Mouse (Mus musculus) ovary, adult 10 weeks (tissue): ENCODE results near the gene Ube2q1. TPM values are rescaled to one million over a fixed set of nuclear protein-coding genes. Genes with fewer than 3 reads are reported as not detected.

ENCODE experiments used
- polyA plus RNA-seq: library from polyadenylated mRNA; stranded (reverse); fragments of 350-450 nt; fragmentation: Illumina TruSeq; extraction: RNeasy Lipid Tissue Mini Kit (QIAGEN cat#74804); gene quantifications from one replicate; pipeline ENCODE4 v1.2.3, GENCODE M21; 2014

The Ube2q1 gene
- polyA plus RNA-seq, result 71.4 TPM

GRCm38 (mm10) chr3:89772968-89773709, at the start of gene Ube2q1:
Gene Ube2q1, plus strand, starts transcription at chr3:89773616.

GRCm38 (mm10) chr3:89764119-89764724, 9.2 kb upstream of the Ube2q1 start, which contains the start of gene Chrnb2:
Gene Chrnb2, minus strand, starts transcription at chr3:89764632.

GRCm38 (mm10) chr3:89830815-89831591, 57.6 kb downstream of the Ube2q1 start, which contains the start of gene She:
Gene She, plus strand, starts transcription at chr3:89831370.

Other genes starting within 250 kb of the Ube2q1 start
- gene Adar, start 58.6 kb upstream of the Ube2q1 start, polyA plus RNA-seq, result 3.9 TPM
- not detected for gene Chrnb2, start 9.0 kb upstream of the Ube2q1 start, polyA plus RNA-seq
- gene She, start 57.8 kb downstream of the Ube2q1 start, polyA plus RNA-seq, result 18.5 TPM
- 3.4 TPM for gene Il6ra, start 139.6 kb downstream of the Ube2q1 start, polyA plus RNA-seq
- gene Atp8b2, start 189.9 kb downstream of the Ube2q1 start, polyA plus RNA-seq, result 28.7 TPM
- 45.4 TPM for gene Hax1, start 225.2 kb downstream of the Ube2q1 start, polyA plus RNA-seq